Mouse (Mus musculus): ENCODE data around the gene Nos1ap.

Nos1ap gene

GRCm38 (mm10) chr1:170254893-170255559 is 334.6 kb downstream of the Nos1ap start:
- DNase-seq = no peak

Measured in thymus, postnatal 4 days (tissue).